Mouse (Mus musculus): ENCODE data around the gene Tns2. TPM values are rescaled to one million over a fixed set of nuclear protein-coding genes. Genes with fewer than 3 reads are reported as not detected.
A peak's percentile ranks its signal among the peaks of the same experiment; 100 is the strongest.

Tns2 gene
- total and polyA plus RNA-seq, 3 experiments = 0.42 to 3.1 TPM; not detected in 1

DNA sequence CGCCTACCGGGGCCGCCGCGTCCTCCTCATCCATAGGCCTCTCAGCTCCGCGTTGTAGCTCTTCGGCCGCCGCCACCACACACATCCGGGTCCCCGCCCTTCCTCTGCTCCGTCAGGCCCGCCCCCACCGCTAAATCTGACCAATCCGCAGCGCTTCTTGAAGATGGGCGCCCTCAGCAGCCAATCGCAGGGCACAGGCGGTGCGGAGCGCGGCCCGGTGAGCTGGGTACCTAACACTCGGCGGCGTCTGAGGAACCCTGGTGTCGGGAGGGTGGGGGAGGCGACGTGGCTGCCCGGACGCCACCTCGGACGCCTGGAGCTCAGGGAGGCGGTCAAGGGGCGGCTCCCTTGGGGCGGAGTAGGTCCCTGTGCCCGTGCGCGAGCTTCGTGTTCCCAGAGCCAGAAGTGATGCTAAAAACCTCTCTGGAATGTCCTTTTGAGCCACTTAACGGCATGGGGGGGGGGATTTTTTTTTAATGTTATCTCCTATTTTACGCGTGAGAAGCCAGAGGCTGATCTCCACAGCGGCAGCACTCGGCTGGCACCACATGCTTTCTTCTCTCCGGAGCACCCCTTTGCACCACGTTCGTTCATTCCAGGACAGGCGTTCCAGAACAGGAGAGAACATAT lies 36.0 kb downstream of the Tns2 start, which contains the start of gene Spryd3 (continued):
- peak; percentile 81; the same call in 1 of the 2 replicates for TF ChIP-seq MYC (IDR thresholded peaks at IDR 0.05; ENCODE audit: low read depth, low read length)
- no peak for TF ChIP-seq TAL1 (IDR thresholded peaks at IDR 0.05; ENCODE audit: low read length)
- TF ChIP-seq HCFC1 (IDR thresholded peaks at IDR 0.05; ENCODE audit: low read depth, low read length) = peak; percentile 82
- TF ChIP-seq UBTF (IDR thresholded peaks at IDR 0.05; ENCODE audit: borderline replicate concordance, insufficient read depth, low read depth, low read length) = 0 out of 2 replicates have a peak, but pooled peaks have one; percentile 84
- peak; percentile 86 for TF ChIP-seq ZNF384 (IDR thresholded peaks at IDR 0.05; ENCODE audit: low read depth, low read length)
- no peak for TF ChIP-seq MEF2A (IDR thresholded peaks at IDR 0.05; ENCODE audit: extremely low read depth, insufficient replicate concordance, low read depth, low read length, poor library complexity, severe bottlenecking)
- TF ChIP-seq ZC3H11A (IDR thresholded peaks at IDR 0.05; ENCODE audit: low read depth, low read length) = no peak
- TF ChIP-seq GATA1 (IDR thresholded peaks at IDR 0.05; ENCODE audit: low read depth, low read length) = no peak
- no peak; the same call in 1 of the 2 replicates for TF ChIP-seq E2F4 (IDR thresholded peaks at IDR 0.05; ENCODE audit: borderline replicate concordance, low read depth, low read length)
- TF ChIP-seq NRF1 (IDR thresholded peaks at IDR 0.05; ENCODE audit: insufficient read depth, low read depth, low read length, poor library complexity, severe bottlenecking) = peak; percentile 46; the same call in 1 of the 2 replicates
- TF ChIP-seq SMC3 (IDR thresholded peaks at IDR 0.05; ENCODE audit: low read depth, low read length) = no peak
- TF ChIP-seq USF1 (IDR thresholded peaks at IDR 0.05; ENCODE audit: low read depth, low read length) = 0 out of 2 replicates have a peak, but pooled peaks have one; percentile 10
- no peak for TF ChIP-seq GABPA (IDR thresholded peaks at IDR 0.05; ENCODE audit: low read depth, low read length)
- TF ChIP-seq POLR2AphosphoS2 (IDR thresholded peaks at IDR 0.05; ENCODE audit: low read length) = peak; percentile 59; the same call in 1 of the 2 replicates
- TF ChIP-seq CHD1 (IDR thresholded peaks at IDR 0.05; ENCODE audit: low read depth, low read length) = no peak
- no peak for TF ChIP-seq ETS1 (IDR thresholded peaks at IDR 0.05; ENCODE audit: low read depth, low read length)
- peak; percentile 93 for TF ChIP-seq ELF1 (IDR thresholded peaks at IDR 0.05; ENCODE audit: low read depth, low read length)
- 0 out of 2 replicates have a peak, but pooled peaks have one; percentile 39 for TF ChIP-seq TBP (IDR thresholded peaks at IDR 0.05; ENCODE audit: low read depth, low read length)
- TF ChIP-seq MYB (IDR thresholded peaks at IDR 0.05; ENCODE audit: low read depth, low read length) = no peak
- no peak for TF ChIP-seq JUND (IDR thresholded peaks at IDR 0.05; ENCODE audit: low read depth, low read length)
- TF ChIP-seq MAZ (IDR thresholded peaks at IDR 0.05; ENCODE audit: low read depth, low read length) = peak; percentile 94
- no peak for TF ChIP-seq RAD21 (IDR thresholded peaks at IDR 0.05; ENCODE audit: low read depth, low read length)

DNA sequence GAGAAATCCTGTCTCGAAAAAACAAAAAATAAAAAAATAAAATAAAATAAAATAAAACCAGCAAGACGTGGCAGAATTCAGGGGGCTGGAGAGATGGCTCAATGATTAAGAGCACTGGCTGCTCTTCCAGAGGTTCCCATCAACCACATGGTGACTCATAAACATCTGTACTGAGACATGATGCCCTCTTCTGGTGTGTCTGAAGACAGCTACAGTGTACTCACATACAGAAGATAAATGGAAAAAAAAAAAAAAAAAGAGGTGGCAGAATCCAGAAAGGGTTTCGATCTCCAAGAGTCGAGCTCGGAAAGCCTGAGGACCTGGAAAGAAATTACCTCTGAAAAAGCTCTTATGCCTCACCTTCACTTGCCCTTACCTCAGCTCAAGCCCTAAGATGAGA lies 40.9 kb downstream of the Tns2 start:
- Histone ChIP-seq H3K36me3 (ENCODE audit: control insufficient read depth in 1 of 2, insufficient read depth in 2 of 2, low read length in 2 of 2) (peaks cover 0 to 15% of the 10 kb centered on the region in 2 experiments; a peak in 2 of 4 replicates), H3K9me3 (replicated peaks; ENCODE audit: insufficient read depth, low read length) (no peaks in the 10 kb centered on the region), H3K27ac (ENCODE audit: control insufficient read depth, low read depth, low read length) (no peak overlapping the region), H3K79me2 (ENCODE audit: control insufficient read depth, insufficient read depth, low read length, poor library complexity) (no peaks in the 10 kb centered on the region; the same call in 1 of the 2 replicates), H3K9ac (ENCODE audit: control insufficient read depth, low read depth, low read length, poor library complexity, severe bottlenecking) (no peak overlapping the region), H3K27me3 (ENCODE audit: control insufficient read depth in 1 of 2, insufficient read depth in 2 of 2, low read length in 2 of 2) (no peaks in the 10 kb centered on the region), H3K4me3 (ENCODE audit: control insufficient read depth in 1 of 2, insufficient read depth in 1 of 2, low read depth in 2 of 2, low read length in 2 of 2) (no peak overlapping the region), H3K4me1 (ENCODE audit: control insufficient read depth in 1 of 2, insufficient read depth in 2 of 2, low read length in 2 of 2) (peaks cover 12 to 14% of the 10 kb centered on the region in 2 experiments)
- TF ChIP-seq MYB (IDR thresholded peaks at IDR 0.05; ENCODE audit: low read depth, low read length) (no peak), ZNF384 (IDR thresholded peaks at IDR 0.05; ENCODE audit: low read depth, low read length) (peak; percentile 71)
- DNase-seq (ENCODE audit: low read depth, low spot score) = no peak

All from MEL (cell line).